Comparison of ENCODE assay signal across 26 mouse cellular contexts in the genomic region with DNA sequence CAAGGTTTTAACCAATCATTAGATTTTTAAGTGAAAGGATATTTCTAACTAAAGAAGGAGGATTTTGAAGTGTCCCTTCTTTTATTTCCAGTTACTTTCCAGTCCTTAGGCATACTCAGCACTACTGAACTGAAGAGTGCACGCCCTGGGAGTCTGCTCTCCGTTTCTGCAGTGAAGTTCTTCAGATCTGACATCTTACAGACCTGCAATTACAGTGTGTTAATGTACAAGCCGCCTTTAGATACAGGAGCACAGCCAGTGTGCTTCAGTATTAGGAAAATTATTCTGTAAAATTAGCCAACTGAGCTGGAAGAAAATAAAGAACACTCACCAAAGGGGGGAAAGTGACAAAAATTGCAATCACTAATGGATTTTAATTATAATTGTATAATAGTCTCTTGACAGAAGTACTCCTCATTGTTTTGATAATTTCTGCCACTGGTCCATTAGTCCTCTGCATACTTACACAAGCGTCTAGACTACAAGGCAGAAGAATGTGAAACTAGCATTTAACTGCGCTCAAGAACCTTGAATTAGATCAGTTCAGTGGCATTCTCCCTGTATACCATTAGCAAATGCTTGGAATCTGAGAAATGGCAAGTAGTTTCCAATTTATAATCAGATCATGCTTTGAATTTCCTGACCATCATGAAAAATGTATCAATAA.
"Had no signal": no experiment of that assay in that cellular context is flagged by ENCODE, and none has a peak within 500 bp of the region (broad histone marks: within the 10 kb centered on the region; RNA-seq: fewer than 3 reads in every experiment).

No protein-coding gene starts in this region.

- H3K4me3 ChIP-seq: heart, adult 2 months; heart, embryonic 13.5 days; heart, embryonic 15.5 days; hindbrain, embryonic 13.5 days; hindbrain, embryonic 15.5 days; intestine, embryonic 15.5 days; layer of hippocampus, adult 2 months; left cerebral cortex, adult 2 months; limb, embryonic 10.5 days; limb, embryonic 12.5 days had no signal

- H3K9me3 ChIP-seq: heart, embryonic 13.5 days; hindbrain, embryonic 13.5 days; hindbrain, embryonic 15.5 days; intestine, embryonic 15.5 days; limb, embryonic 10.5 days; limb, embryonic 12.5 days had no signal

- DNase-seq: gastrocnemius, postnatal 14 days; gastrocnemius, postnatal 36 days; heart, adult 11 months; heart, adult 2 months; heart, postnatal 14 days; heart, postnatal 36 days; kidney, adult 18-20 months; kidney, adult 8-10 months; kidney, postnatal 10 days; kidney, postnatal 25 days; kidney, postnatal 4 days; liver had no signal

- H3K27me3 ChIP-seq: heart, embryonic 13.5 days; heart, embryonic 15.5 days; hindbrain, embryonic 13.5 days; hindbrain, embryonic 15.5 days; intestine, embryonic 15.5 days; limb, embryonic 12.5 days had no signal

- H3K9ac ChIP-seq: heart, embryonic 13.5 days; heart, embryonic 15.5 days; hindbrain, embryonic 13.5 days; hindbrain, embryonic 15.5 days; intestine, embryonic 15.5 days; limb, embryonic 12.5 days; liver, embryonic 14.5 days had no signal

- H3K36me3 ChIP-seq: heart, embryonic 13.5 days; heart, embryonic 15.5 days; hindbrain, embryonic 13.5 days; hindbrain, embryonic 15.5 days; intestine, embryonic 15.5 days; limb, embryonic 10.5 days; limb, embryonic 12.5 days had no signal

- H3K4me2 ChIP-seq: heart, embryonic 11.5 days; heart, embryonic 13.5 days; heart, embryonic 15.5 days; hindbrain, embryonic 13.5 days; hindbrain, embryonic 15.5 days; intestine, embryonic 15.5 days; limb, embryonic 12.5 days; liver, embryonic 11.5 days had no signal

- H3K27ac ChIP-seq: heart, adult 2 months; heart, embryonic 13.5 days; heart, embryonic 15.5 days; hindbrain, embryonic 13.5 days; hindbrain, embryonic 15.5 days; intestine, embryonic 15.5 days; layer of hippocampus, adult 2 months; left cerebral cortex, adult 2 months; limb, embryonic 10.5 days; limb, embryonic 12.5 days; liver, embryonic 14.5 days had no signal

- ATAC-seq: inflammation-experienced regulatory T-cells, adult 6 months; intestine, embryonic 15.5 days; intestine, postnatal 0 days had no signal

- H3K4me1 ChIP-seq: heart, embryonic 13.5 days; heart, embryonic 15.5 days; hindbrain, embryonic 13.5 days; hindbrain, embryonic 15.5 days; intestine, embryonic 15.5 days; limb, embryonic 10.5 days; limb, embryonic 12.5 days had no signal
